Mouse (Mus musculus): ENCODE data around the gene Lsm2. TPM values are rescaled to one million over a fixed set of nuclear protein-coding genes. Genes with fewer than 3 reads are reported as not detected.
A peak's percentile ranks its signal among the peaks of the same experiment; 100 is the strongest.

Gene Lsm2
- total RNA-seq, 2 experiments from 2014 or later = 15.2 to 17.0 TPM

DNA sequence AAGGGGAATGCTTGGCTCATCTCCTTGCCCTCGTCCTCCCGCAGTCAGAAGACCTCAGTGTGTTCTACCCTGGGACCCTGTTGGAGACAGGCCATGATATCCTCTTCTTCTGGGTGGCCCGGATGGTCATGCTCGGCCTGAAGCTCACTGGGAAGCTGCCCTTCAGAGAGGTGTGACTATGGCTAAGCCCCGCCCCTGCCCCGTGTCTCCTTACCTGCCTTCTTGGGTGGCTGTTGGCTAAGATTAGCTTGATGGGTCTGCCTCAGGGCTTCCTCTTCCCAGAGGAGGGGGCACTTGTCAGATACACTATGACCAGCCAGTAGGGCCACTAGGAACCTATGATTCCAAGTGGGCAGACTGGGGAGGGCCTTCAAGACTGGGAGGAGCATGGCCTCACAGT, 31.6 kb downstream of the Lsm2 start:
- TF ChIP-seq CTCF (IDR thresholded peaks at IDR 0.05) = no peak
- DNase-seq = peak; percentile 16
- intact Hi-C loops (cut with DNase I) = no loop called here
- no peak overlapping the region for H3K27ac ChIP-seq
- H3K4me3 ChIP-seq = no peak overlapping the region

DNA sequence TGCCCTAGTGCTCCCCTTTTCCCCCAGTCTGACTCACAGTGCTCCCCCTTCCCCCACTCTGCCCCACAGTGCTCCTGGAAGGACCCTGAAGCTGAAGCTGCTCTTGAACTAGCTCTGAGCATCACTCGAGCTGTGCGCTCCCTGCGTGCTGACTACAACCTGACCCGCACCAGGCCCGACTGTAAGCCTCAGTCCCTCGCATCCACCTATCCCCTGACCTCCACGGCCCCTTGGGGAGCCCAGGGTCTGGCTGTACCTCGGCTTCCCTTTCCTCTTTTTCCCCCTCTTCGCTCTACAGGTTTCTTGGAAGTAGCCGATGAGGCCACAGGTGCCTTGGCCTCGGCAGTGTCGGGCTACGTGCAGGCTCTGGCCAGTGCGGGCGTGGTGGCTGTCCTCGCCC, 33.6 kb downstream of the Lsm2 start:
- Histone ChIP-seq H3K27ac (no peak overlapping the region), H3K4me3 (no peak overlapping the region)
- TF ChIP-seq CTCF (IDR thresholded peaks at IDR 0.05) = no peak
- DNase-seq = peak; percentile 25
- intact Hi-C loops (cut with DNase I) = no loop called here

GRCm38 (mm10) chr17:35016376-35016775, 34.7 kb downstream of the Lsm2 start, which contains the start of gene Vwa7:
Gene Vwa7, plus strand, starts transcription at chr17:35016579.
- intact Hi-C loops (cut with DNase I) = no loop called here
- no peak for TF ChIP-seq CTCF (IDR thresholded peaks at IDR 0.05)
- Histone ChIP-seq H3K27ac (peak within 1 kb of the TSS; percentile 84), H3K4me3 (peak within 1 kb of the TSS; percentile 57)
- DNase-seq = peak; percentile 71

DNA sequence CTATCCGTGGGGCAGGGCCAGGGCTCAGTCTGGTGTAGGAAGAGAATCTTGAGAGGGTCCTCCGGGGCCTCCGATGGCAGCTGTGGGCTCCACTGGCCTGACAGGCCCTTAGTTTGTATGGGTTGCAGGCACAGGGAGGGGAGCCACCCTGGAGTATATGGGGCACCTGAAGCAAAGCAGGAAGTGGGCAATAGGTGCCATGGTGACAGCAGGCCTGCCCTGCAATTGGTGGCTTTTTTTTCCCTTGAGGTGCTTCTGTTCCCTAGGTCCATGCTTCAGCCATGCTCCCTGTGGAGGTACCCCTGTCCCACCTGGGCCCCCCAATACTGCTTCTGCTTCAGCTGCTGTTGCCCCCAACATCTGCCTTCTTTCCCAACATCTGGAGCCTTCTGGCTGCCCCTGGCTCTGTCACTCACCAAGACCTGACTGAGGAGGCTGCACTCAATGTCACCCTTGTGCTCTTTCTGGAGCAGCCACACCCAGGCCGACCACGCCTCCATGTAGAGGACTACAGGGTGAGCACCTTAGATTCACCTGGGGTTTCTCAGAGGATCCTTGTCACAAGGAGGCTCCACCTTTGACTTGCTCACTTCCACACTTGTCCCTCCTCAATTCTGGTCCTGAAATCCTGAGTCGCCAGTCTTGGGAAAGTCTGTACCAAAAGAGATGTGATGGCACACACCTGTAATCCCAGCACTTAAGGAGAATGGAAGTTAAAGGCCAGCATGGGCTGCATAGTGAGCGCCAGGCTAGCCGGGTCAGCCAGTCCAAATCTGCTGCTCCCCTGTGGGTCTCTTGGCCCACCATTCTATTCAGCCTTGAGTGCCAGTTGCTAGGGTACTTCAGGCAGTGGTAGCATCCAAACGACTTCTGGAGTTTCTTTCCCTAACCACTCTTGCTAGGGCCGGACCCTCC, 35.4 kb downstream of the Lsm2 start:
- Histone ChIP-seq H3K4me3 (peak overlapping the region; percentile 57), H3K27ac (peak overlapping the region; percentile 84)
- no peak for TF ChIP-seq CTCF (IDR thresholded peaks at IDR 0.05)
- DNase-seq = peak; percentile 24
- intact Hi-C loops (cut with DNase I) = no loop called here

DNA sequence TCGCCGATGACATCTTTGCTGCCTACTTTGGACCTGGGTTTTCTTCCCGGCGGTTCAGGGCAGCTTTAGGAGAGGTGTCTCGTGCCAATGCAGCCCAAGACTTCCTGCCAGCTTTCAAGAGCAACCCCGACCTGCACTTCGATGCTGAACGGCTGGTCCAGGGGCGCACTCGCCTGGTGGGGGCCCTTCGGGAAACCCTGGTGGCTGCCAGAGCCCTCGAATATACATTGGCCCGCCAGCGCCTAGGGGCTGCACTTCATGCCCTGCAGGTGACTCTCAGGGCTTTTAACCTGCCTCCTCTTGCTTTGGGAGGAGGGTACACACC, 36.0 kb downstream of the Lsm2 start:
- peak; percentile 22 for DNase-seq
- H3K4me3 ChIP-seq = no peak overlapping the region
- TF ChIP-seq CTCF (IDR thresholded peaks at IDR 0.05) = no peak
- H3K27ac ChIP-seq = no peak overlapping the region
- intact Hi-C loops (cut with DNase I) = no loop called here

DNA sequence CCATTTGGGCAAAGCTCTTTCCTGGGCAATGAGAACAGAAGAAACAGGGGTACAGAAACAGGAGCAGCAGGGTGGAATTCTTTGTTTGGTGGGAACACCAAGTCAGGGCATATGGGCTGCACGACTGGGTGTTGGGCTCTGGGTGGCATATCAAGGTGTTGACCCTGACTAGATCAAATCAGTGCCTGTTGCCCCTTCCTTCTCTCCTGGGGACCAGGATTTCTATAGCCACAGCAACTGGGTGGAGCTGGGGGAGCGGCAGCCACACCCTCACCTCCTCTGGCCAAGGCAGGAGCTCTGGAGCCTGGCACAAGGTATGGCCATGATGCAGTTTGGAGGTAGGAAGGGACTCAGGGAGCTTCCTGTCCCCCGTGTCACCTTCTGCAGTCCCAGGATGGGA, 36.5 kb downstream of the Lsm2 start:
- no peak for DNase-seq
- intact Hi-C loops (cut with DNase I) = no loop called here

DNA sequence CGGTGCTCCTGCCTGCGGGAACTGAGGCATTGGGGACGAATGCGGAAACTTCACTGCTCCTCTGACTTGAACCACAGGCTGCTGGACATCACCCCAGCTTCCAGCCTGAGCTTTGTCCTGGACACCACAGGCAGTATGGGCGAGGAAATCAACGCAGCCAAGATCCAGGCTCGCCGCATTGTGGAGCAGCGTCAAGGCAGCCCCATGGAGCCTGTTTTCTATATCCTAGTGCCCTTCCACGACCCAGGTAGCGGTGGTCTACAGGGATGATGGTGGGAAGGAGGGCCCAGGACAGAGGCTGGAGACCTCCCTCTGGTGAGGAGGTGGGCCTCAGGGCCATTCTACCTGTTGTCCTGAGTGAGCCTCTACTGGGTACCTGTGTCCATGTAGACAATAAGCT, 38.2 kb downstream of the Lsm2 start:
- H3K4me3 ChIP-seq = no peak overlapping the region
- intact Hi-C loops (cut with DNase I) = loop anchor here (2.0 to 10.0 kb wide), 4 partner anchors 39 to 215 kb away; partner anchors contain the start of genes Abhd16a, Atp6v1g2, Ddah2 and Ly6g6f
- no peak for TF ChIP-seq CTCF (IDR thresholded peaks at IDR 0.05)
- H3K27ac ChIP-seq = no peak overlapping the region
- no peak for DNase-seq

More for the DNA sequence above, 36.5 kb downstream of the Lsm2 start:
- H3K4me3 ChIP-seq = no peak overlapping the region
- H3K27ac ChIP-seq = no peak overlapping the region
- no peak for TF ChIP-seq CTCF (IDR thresholded peaks at IDR 0.05)

- DNase-seq = no peak
- no peak overlapping the region for H3K4me3 ChIP-seq
- intact Hi-C loops (cut with DNase I) = loop anchor here (2.0 to 10.0 kb wide), 4 partner anchors 38 to 214 kb away; partner anchors contain the start of genes Abhd16a, Atp6v1g2, Ddah2 and Ly6g6f
- TF ChIP-seq CTCF (IDR thresholded peaks at IDR 0.05) = no peak
- H3K27ac ChIP-seq = no peak overlapping the region
Measured at GRCm38 (mm10) chr17:35020551-35020950, 38.9 kb downstream of the Lsm2 start.

GRCm38 (mm10) chr17:35021163-35021808, 39.6 kb downstream of the Lsm2 start:
- peak; percentile 91 for DNase-seq
- intact Hi-C loops (cut with DNase I) = loop anchor here (2.0 to 10.0 kb wide), 4 partner anchors 38 to 214 kb away; partner anchors contain the start of genes Abhd16a, Atp6v1g2, Ddah2 and Ly6g6f
- no peak; the same call in 1 of the 2 replicates for TF ChIP-seq CTCF (IDR thresholded peaks at IDR 0.05)
- peak overlapping the region; percentile 46 for H3K4me3 ChIP-seq
- H3K27ac ChIP-seq = peak overlapping the region; percentile 73

DNA sequence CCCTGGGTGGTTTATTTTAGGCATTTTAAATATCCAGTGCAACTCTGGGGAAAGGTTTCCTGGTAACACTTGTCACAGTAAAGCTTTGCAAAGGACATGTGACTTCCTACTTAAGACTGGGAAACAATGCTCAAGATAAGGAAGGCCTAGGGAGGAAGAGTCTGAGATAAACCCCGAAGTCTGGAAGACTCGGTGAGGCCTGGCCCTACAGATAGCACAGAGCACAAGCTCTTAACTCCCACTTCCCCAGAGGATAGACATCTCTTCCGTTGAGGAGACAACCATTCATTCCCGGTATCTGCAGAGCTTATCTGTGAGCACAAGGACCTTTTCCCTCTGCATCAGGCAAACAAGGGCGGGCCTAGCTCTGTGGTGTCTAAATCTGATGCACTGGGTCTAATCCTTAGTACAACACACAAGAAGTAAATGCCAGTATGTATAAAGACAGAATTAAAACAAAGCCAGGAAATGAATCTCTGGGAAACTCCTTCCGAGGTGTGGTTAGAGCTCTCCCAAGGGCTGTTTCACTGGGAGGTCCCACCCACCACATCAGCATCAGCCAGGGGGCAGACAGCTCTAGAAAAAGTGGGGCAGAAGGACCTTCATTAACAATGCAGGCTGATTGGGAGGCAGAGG, 40.3 kb downstream of the Lsm2 start:
- intact Hi-C loops (cut with DNase I) = loop anchor here (2.0 to 10.0 kb wide), 4 partner anchors 37 to 213 kb away; partner anchors contain the start of genes Abhd16a, Atp6v1g2, Ddah2 and Ly6g6f
- H3K4me3 ChIP-seq = peak overlapping the region; percentile 46
- DNase-seq = peak; percentile 12
- TF ChIP-seq CTCF (IDR thresholded peaks at IDR 0.05) = peak; percentile 13; the same call in 1 of the 2 replicates
- peak overlapping the region; percentile 73 for H3K27ac ChIP-seq

GRCm38 (mm10) chr17:35022541-35023060, 40.9 kb downstream of the Lsm2 start:
- intact Hi-C loops (cut with DNase I) = loop anchor here (5.0 to 10.0 kb wide), 2 partner anchors 65 to 212 kb away; partner anchors contain the start of genes Abhd16a, Atp6v1g2, Ly6g6f and Nfkbil1
- DNase-seq = peak; percentile 13
- H3K27ac ChIP-seq = peak overlapping the region; percentile 73
- H3K4me3 ChIP-seq = no peak overlapping the region
- TF ChIP-seq CTCF (IDR thresholded peaks at IDR 0.05) = no peak

- no peak for DNase-seq
- no peak overlapping the region; the same call in 1 of the 2 replicates for H3K27ac ChIP-seq
- no peak for TF ChIP-seq CTCF (IDR thresholded peaks at IDR 0.05)
- no peak overlapping the region for H3K4me3 ChIP-seq
- intact Hi-C loops (cut with DNase I) = loop anchor here (5.0 to 10.0 kb wide), 2 partner anchors 64 to 212 kb away; partner anchors contain the start of genes Abhd16a, Atp6v1g2, Ly6g6f and Nfkbil1
Measured at GRCm38 (mm10) chr17:35023221-35023620, 41.6 kb downstream of the Lsm2 start.
